In the genomic region with DNA sequence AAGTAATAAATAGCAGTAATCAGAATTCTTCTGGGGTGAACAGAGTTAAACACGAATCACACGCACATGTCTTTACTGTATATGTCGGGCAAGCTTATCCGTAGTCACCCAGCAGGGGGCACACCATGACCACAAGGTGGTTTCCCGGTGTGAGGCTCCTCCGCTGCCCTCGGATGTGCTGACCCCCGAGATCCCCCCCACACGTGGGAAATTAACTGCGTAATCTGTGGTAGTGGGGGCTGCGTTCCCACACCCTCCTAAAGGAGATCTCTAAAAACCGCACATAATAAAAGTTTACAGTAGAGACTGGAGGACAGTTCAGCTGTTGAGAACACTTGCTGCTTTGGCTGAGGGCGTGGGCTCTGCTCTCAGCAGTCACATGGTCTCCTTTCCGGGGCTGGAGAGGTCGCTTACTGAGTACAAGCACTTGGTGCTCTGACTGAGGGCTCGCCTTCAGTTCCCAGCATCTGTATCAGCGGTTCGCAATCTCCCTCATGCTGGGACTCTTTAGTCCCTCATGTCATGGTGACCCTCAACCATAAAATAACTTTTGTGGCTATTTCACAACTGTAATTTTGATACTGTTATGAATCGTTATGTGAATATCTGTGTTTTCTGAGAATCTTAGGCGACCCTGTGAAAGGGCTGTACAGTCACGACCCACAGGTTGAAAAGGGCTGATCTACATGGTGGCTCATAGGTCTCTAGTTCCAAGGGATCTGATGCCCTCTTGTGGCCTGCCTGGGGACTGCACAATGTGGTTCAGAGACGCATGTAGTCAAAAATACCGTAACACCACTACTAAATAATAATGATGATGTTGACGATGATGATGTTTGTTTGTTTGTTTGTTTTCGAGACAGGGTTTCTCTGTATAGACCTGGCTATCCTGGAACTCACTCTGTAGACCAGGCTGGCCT, we compare ENCODE assay signal across 8 mouse cellular contexts. TPM values are rescaled to one million over a fixed set of nuclear protein-coding genes. Genes with fewer than 3 reads are reported as not detected.
DNase-seq lines count a peak whose midpoint lies in the region; ATAC-seq lines count a peak whose summit lies in the region.

No protein-coding gene starts in this region.

- H3K27ac ChIP-seq in hindbrain, embryonic 12.5 days: no peak overlapping the region

- peak overlapping the region; percentile 31 for H3K4me2 ChIP-seq in hindbrain, embryonic 12.5 days (replicated peaks)

- no peaks in the 10 kb centered on the region for H3K27me3 ChIP-seq in hindbrain, embryonic 12.5 days

- H3K36me3 ChIP-seq in hindbrain, embryonic 12.5 days: no peaks in the 10 kb centered on the region

- H3K4me1 ChIP-seq in hindbrain, embryonic 12.5 days: 0 out of 2 replicates have a peak, but pooled peaks cover 4% of the 10 kb centered on the region

- H3K9me3 ChIP-seq in hindbrain, embryonic 12.5 days (replicated peaks): no peaks in the 10 kb centered on the region

- 17% methylated on average over 25 of the region's 25 CpGs for WGBS in hindbrain, embryonic 12.5 days

- peak; percentile 77 for DNase-seq in MEL-GATA-1-ER (ENCODE audit: extremely low read depth, low read depth)
- DNase-seq in cerebellum, adult 8-10 months: peak; percentile 73
- peak; percentile 62 to 75 for DNase-seq in frontal cortex, postnatal 10 days (ENCODE audit: low spot score in 2 of 2)
- DNase-seq in layer of hippocampus, postnatal 10 days (ENCODE audit: low spot score in 2 of 2): peak; percentile 92 to 94
- DNase-seq in lung, postnatal 10 days: peak; percentile 91
- peak; percentile 81 for DNase-seq in ovary, postnatal 36 days (ENCODE audit: low spot score)
- peak; percentile 92 for DNase-seq in thymus, postnatal 25 days

- no peak overlapping the region for H3K4me3 ChIP-seq in hindbrain, embryonic 12.5 days

- no peak overlapping the region for H3K9ac ChIP-seq in hindbrain, embryonic 12.5 days

- ATAC-seq in hindbrain, embryonic 12.5 days (ENCODE audit: low FRiP score): peak; percentile 40; the same call in 1 of the 2 replicates

RNA-seq across cellular contexts. Expression of gene Uts2, which starts 32.0 kb away (rescaled TPM):
- not detected in 2 replicates for polyA plus RNA-seq in hindbrain, embryonic 12.5 days (2016; fragmentation: Nextera tagmentation; extraction: Ambion mirVana)
- total RNA-seq in layer of hippocampus, postnatal 10 days (2021): not detected

RNA-seq across cellular contexts. Expression of gene Tnfrsf9, which starts 50.5 kb away (rescaled TPM):
- 0.30 and 0.31 TPM in 2 replicates for polyA plus RNA-seq in hindbrain, embryonic 12.5 days (2016; fragmentation: Nextera tagmentation; extraction: Ambion mirVana)
- under 1 TPM; 0.38 to 0.39 TPM for total RNA-seq in layer of hippocampus, postnatal 10 days (2021)

RNA-seq across cellular contexts. Expression of gene Park7, which starts 50.7 kb away (rescaled TPM):
- 336 and 340 TPM in 2 replicates for polyA plus RNA-seq in hindbrain, embryonic 12.5 days (2016; fragmentation: Nextera tagmentation; extraction: Ambion mirVana)
- 100 to 1,000 TPM; 253 to 269 TPM for total RNA-seq in layer of hippocampus, postnatal 10 days (2021)
